Mouse (Mus musculus): ENCODE measurements around the gene Atp10a.

DNA sequence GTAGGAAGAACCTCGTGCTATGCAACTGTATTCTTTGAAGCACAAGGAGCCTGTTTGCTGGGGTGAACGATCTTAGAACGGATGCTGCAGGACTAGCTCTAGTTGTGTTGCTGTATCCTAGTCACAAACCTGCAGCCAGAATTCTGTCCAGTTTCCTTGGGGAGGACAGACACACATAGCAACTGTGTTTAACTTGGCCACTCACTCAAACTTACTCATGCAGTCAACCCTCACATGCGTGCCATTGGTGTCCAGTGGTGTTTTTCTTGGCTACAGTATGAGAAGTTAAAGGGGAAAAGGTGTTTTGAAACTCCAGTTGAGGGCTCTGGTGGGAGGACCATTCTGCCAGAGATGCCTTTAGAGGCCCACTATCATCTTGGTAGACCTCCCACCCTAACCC lies 98.6 kb downstream of the Atp10a start:
- TF ChIP-seq CTCF (IDR thresholded peaks at IDR 0.05; ENCODE audit: low read depth, low read length) = no peak
- no peak for TF ChIP-seq POLR2A (IDR thresholded peaks at IDR 0.05; ENCODE audit: insufficient read depth, low read length)
- TF ChIP-seq EP300 (IDR thresholded peaks at IDR 0.05; ENCODE audit: insufficient read depth, low read depth, low read length) = no peak

Data from ES-Bruce4 (cell line).